Mouse (Mus musculus) layer of hippocampus, adult 9-11 months (tissue): Measurements from ENCODE around the gene Spop.
"Not testable (repeated sequence)": the region's sequence is repeated elsewhere in the genome, so short reads cannot be mapped to it uniquely, and the experiment has no call there.

Experiments used
- DNase-seq: peaks from one replicate; pipeline ENCODE4 v3.0.0; 2022

Spop gene

GRCm38 (mm10) chr11:95391743-95392142 lies 22.1 kb upstream of the Spop start:
- peak; percentile 81 for DNase-seq

- peak; percentile 80 for DNase-seq
Observed at GRCm38 (mm10) chr11:95392223-95392667, 21.6 kb upstream of the Spop start.

- DNase-seq, result no peak
Observed at GRCm38 (mm10) chr11:95392708-95393499, 21.0 kb upstream of the Spop start.

- no peak for DNase-seq
Observed at GRCm38 (mm10) chr11:95393500-95393816, 20.4 kb upstream of the Spop start.

- DNase-seq, result no peak
Observed at GRCm38 (mm10) chr11:95394112-95394511, 19.8 kb upstream of the Spop start.

GRCm38 (mm10) chr11:95396548-95396947 lies 17.3 kb upstream of the Spop start:
- DNase-seq, result no peak

- no peak for DNase-seq
Observed at GRCm38 (mm10) chr11:95397843-95398835, 15.7 kb upstream of the Spop start.

GRCm38 (mm10) chr11:95399520-95400020 lies 14.3 kb upstream of the Spop start:
- no peak for DNase-seq

GRCm38 (mm10) chr11:95401568-95401967 lies 12.3 kb upstream of the Spop start:
- DNase-seq, result no peak

- DNase-seq, result no peak
Observed at GRCm38 (mm10) chr11:95402196-95402595, 11.7 kb upstream of the Spop start.

- no peak for DNase-seq
Observed at GRCm38 (mm10) chr11:95402658-95403101, 11.2 kb upstream of the Spop start.

GRCm38 (mm10) chr11:95403382-95404340 lies 10.2 kb upstream of the Spop start:
- DNase-seq, result no peak

- no peak for DNase-seq
Observed at GRCm38 (mm10) chr11:95405771-95406170, 8.1 kb upstream of the Spop start.

- not testable (repeated sequence) for DNase-seq
Observed at GRCm38 (mm10) chr11:95406398-95406797, 7.5 kb upstream of the Spop start.

GRCm38 (mm10) chr11:95409450-95410112 lies 4.3 kb upstream of the Spop start:
- DNase-seq, result no peak

- DNase-seq, result no peak
Observed at GRCm38 (mm10) chr11:95411453-95412013, 2.3 kb upstream of the Spop start.

GRCm38 (mm10) chr11:95412615-95413014 lies 1.3 kb upstream of the Spop start:
- DNase-seq, result no peak

GRCm38 (mm10) chr11:95414536-95415161 lies 769 bp downstream of the Spop start:
- DNase-seq, result peak; percentile 96

GRCm38 (mm10) chr11:95415931-95416330 lies 2.1 kb downstream of the Spop start:
- DNase-seq, result no peak

GRCm38 (mm10) chr11:95417341-95417740 lies 3.5 kb downstream of the Spop start:
- no peak for DNase-seq
